Mouse (Mus musculus) cerebellum, adult 9-11 months (tissue): ENCODE results near the gene Cmtr2.

ENCODE experiments used
- DNase-seq: peaks from one replicate; pipeline ENCODE4 v3.0.0; 2022

The Cmtr2 gene

DNA sequence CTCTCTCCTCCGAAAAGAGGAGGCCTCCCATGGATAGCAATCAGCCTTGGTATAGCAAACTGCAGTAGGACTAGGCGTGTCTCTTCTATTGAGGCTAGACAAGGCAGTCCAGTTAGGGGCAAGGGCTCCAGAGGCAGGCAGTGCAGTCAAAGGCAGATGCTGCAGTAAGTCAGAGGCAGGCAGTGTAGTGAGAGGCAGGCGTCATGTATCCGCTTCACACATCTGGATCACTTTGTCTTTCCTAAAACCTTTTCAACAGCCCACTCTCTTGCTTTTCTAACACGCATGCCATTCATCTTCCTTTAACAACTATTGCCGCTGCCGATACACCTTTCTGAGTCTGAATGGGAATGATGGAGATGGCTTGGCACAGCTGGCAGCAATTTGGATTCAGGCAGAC, at the start of gene Cmtr2:
Gene Cmtr2 (plus strand): TSS at position 301 of the 400 bp plus-strand sequence.
- no peak for DNase-seq

- no peak for DNase-seq
Measured at GRCm38 (mm10) chr8:110166270-110166669, 49.2 kb upstream of the Cmtr2 start.

GRCm38 (mm10) chr8:110168046-110168445, 47.4 kb upstream of the Cmtr2 start, which contains the start of gene Calb2:
TSS of gene Calb2 (minus strand) at chr8:110168210.
- DNase-seq, result peak; percentile 86

DNA sequence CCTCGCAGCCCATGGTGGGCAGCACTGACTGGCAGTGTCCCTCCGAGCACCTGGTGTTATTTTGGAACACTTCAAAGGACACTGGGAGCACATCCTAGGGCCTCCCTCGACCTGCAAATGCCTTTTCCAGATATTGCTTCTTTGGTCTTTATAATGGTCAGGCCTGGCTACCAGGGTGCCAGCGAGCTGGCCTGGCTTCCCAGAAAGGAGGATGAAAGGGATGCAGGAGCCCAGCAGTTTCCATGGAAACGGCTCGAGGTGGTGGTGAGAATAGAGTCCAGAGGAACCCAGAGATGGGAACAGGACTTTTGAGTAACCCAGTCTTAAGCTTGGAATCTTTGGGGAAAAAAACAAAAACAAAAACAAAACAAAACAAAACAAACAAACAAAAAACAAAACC, 43.3 kb upstream of the Cmtr2 start:
- no peak for DNase-seq

GRCm38 (mm10) chr8:110174826-110175225, 40.6 kb upstream of the Cmtr2 start:
- DNase-seq, result peak; percentile 88

- peak; percentile 95 for DNase-seq
Measured at GRCm38 (mm10) chr8:110177359-110178155, 37.9 kb upstream of the Cmtr2 start.

GRCm38 (mm10) chr8:110182735-110183367, 32.6 kb upstream of the Cmtr2 start:
- no peak for DNase-seq

DNA sequence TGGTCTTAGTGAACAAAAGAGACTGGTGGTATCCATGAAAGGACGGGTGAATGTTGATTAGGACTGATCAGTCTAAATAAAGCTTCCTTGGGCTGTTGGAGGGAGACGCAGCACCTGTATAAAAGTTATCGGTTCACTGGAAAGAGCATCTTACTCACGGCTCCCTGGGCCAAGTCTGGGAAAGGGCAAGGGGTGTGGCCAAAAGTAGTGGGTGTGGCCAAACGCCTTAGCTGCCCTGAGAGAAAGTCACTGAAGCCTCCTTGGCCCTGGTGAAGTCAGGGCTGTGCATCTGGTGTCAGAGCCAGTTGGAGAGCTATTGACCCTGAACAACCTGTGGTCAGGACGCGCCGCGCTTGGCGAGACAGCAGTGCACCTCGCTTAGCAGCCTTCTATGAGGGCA, 31.7 kb upstream of the Cmtr2 start:
- no peak for DNase-seq

DNA sequence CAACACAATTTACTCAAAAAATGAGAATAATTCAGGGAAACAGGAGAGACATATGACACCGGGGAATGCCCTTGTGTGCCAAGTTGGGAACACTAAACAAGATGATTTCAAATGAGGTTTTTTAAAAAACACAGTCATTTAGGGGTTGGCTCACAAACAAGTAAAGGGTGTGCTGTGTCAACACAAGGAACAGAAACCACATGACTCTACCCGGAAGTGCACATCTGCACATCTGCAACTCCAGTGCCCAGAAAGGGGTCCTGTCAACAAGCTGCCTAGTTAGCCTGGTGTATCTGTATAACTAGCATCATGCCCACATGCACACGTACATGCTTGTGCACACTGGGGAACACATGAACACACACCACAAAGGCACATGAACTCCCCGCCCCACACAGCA, 29.9 kb upstream of the Cmtr2 start:
- no peak for DNase-seq

DNA sequence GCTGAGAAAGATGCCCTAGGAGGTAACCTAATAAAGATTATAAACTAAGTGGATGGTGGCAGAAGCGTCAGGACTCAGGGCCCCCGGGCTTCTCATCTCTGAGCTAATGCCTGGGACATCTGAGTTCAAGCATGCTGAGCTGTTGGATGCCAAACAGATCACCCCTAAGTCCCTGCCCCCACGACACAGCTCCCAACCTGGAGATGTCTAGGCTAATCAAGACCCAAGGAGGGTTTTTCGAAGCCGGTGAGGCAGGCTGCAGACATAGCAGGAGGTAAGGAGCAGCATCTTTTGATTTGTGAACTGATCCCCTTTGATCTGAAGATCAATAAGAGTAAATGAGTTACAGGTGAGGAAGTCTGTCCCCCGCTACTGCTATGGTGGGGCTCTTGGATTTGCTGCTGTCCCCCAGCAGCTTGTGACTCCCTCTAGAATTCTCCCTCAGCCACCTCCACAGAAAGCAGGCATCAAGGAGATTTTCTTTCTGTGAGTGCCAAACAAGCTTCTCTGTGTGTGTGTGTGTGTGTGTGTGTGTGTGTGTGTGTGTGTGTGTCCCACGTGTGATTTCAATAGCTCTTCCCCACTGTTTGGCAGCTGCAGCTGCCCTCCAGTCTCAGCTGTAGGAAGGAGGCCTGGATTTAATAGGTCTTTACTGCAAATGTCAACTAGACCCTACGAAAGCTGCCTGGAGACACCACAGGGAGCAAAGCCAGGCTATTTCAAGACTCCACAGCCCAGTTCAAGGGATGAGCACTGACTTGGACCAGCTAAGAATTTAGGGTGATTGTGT, 26.3 kb upstream of the Cmtr2 start:
- DNase-seq, result no peak

DNA sequence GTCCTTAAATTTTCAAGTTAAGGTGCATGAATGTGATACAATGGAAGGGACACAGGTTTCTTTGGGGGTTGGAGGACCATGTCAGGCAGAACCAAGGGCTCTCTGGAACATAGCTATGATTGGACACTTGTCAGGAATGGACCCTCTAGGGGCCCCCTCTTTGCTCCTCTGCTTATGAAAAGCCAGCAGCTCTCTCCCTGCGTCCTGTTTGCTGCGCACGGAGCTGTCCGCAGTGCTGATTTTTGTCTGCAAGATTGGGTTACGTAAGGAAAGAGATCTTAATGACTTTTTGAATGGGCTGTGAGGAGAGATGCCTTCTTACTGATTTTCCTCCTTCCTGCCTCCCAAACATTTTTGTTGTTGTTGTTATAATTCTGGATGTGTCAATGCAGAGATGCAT, 18.8 kb upstream of the Cmtr2 start:
- DNase-seq, result no peak

DNA sequence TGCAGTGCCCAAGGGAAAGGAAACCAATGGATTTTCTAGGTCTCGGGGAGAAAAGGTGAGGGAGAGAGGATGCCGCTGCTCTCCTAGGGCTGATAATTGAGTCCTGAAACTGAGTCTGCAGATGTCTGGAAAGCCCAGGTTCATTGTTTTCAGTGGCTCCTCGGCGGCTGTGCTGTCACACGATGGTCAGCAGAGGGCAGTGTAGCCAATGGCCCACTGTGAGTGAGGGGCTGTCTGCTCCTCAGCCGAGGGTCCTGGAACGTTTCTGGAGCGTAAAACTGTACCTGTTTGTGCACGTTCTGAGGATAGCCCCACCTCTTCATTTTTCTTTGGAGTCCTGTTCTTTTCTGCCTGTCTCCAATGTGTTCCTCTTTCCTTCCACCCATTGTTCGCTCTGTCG, 13.7 kb upstream of the Cmtr2 start:
- no peak for DNase-seq

GRCm38 (mm10) chr8:110216253-110216652, 788 bp downstream of the Cmtr2 start:
- no peak for DNase-seq

- peak; percentile 42 for DNase-seq
Measured at GRCm38 (mm10) chr8:110217198-110217597, 1.7 kb downstream of the Cmtr2 start.

DNA sequence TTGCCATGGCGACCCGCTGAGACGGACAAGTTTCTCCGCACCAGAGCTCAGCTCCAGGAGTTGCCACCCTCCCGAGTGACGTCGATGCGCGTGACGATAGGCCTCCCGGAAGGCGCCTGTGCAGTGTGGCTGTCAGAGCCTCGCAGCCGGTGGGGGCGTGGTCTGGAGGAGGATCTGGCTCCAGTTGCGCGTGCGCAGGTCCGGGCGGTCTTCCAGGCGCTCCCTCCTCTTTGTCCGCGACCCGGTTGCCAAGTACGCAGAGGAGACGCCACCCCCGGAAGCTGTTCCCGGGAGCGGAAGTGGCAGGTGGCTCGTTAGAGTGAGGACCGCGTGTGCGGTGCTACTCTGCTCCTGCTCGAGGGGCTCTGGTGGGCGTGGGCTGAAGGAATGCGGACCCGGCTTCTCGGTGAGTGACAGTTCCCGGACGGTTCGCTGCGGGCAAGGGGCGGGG, 2.2 kb downstream of the Cmtr2 start:
- peak; percentile 100 for DNase-seq

- DNase-seq, result no peak
Measured at GRCm38 (mm10) chr8:110218511-110218910, 3.0 kb downstream of the Cmtr2 start.

GRCm38 (mm10) chr8:110220936-110221335, 5.5 kb downstream of the Cmtr2 start:
- no peak for DNase-seq

- no peak for DNase-seq
Measured at GRCm38 (mm10) chr8:110230803-110231202, 15.3 kb downstream of the Cmtr2 start.

DNA sequence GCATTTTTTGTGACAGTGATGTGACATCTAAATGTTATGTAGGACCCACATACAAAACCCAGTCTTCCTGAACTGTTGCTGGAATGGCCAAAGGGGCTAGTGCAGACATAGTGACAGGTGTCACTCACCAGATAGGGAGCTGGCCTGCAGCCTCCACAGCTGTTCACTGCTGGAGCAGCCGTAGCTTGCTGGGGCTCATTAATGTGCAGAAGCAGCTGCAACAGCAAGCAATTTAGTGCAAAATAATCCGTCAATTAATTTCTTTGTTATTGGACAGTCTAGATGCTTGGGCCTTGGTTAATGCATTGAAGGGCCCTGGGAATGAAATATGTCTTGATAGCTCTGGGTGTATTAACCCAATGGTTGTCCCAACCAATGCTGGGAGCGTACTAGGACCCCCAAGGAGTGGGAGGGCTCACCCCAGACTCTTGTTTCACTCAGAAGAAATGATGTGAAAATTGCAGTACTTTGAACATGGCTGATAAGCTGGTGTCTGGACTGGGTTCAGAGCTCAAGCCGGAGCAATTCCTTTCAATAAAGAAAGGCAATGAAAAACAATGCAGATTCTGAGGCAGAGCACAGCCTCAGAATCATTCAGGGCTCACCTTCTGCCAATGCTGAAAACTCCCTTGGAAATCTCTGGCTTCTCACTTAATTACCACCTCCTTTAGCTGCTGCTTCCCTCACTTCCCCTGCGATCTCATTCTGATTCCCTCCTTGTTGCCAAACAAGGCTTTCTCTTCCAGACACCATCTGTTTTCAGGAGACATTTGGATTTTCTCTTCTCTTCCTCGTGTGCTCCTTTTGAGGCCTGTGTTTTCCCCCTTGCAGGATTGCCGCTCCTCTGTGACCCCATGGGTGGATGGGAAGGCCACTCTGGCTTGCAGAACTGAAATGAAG, 27.1 kb downstream of the Cmtr2 start:
- DNase-seq, result no peak

DNA sequence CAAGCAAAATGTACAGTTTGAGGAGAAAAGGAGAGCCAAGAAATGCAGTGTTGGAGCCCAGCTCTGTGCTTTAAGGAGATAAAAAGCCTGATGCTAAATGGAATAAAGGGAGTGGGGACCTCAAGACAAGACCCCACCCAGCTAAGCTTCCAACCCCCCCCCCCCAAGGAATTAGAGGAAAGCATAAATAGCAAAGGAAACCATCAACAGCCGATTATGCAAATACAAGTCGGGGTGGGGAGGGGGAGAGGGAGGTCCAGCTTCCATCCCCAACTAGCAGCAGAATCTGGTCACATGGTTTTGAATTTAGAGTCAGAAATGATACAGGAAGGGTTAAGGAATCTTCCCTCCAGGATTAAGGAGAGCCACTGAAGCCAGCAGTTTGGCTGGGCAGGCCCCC, 29.1 kb downstream of the Cmtr2 start:
- DNase-seq, result no peak

GRCm38 (mm10) chr8:110247238-110247637, 31.8 kb downstream of the Cmtr2 start:
- no peak for DNase-seq

DNA sequence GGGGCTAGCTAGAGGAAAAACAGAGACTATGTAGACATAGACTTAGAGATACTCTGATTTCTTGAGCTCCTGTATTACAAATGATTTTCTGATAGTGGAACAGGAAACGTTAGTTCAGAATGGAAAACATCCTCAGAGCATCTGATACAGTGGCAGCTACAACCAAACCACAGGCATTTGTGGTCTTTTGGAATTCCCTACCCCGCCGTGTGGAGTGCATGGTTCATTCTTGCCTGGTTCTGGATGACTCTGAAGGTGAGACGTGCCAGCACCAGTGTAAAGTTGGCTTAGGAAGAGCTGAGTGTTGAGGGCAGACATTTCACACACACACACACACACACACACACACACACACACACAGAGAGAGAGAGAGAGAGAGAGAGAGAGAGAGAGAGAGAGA, 38.5 kb downstream of the Cmtr2 start:
- DNase-seq, result no peak
